Mouse (Mus musculus): Measurements from ENCODE around the gene 4921539E11Rik.

The 4921539E11Rik gene

GRCm38 (mm10) chr4:103232156-103232555, 58.5 kb downstream of the 4921539E11Rik start:
- no peak for DNase-seq (ENCODE audit: low spot score in 2 of 2)

- no peak for DNase-seq (ENCODE audit: low spot score in 2 of 2)
Measured at GRCm38 (mm10) chr4:103222854-103223253, 67.8 kb downstream of the 4921539E11Rik start.

GRCm38 (mm10) chr4:103221789-103222188, 68.9 kb downstream of the 4921539E11Rik start:
- no peak for DNase-seq (ENCODE audit: low spot score in 2 of 2)

GRCm38 (mm10) chr4:103219011-103219410, 71.7 kb downstream of the 4921539E11Rik start:
- DNase-seq (ENCODE audit: low spot score in 2 of 2) = no peak

GRCm38 (mm10) chr4:103216046-103216445, 74.6 kb downstream of the 4921539E11Rik start:
- no peak for DNase-seq (ENCODE audit: low spot score in 2 of 2)

- DNase-seq (ENCODE audit: low spot score in 2 of 2) = peak; percentile 45 to 62
Measured at GRCm38 (mm10) chr4:103214925-103215820, 75.5 kb downstream of the 4921539E11Rik start, which contains the start of gene Slc35d1. Gene Slc35d1, minus strand, starts transcription at chr4:103215164.

GRCm38 (mm10) chr4:103214498-103214924, 76.2 kb downstream of the 4921539E11Rik start:
- peak; percentile 60 to 61 for DNase-seq (ENCODE audit: low spot score in 2 of 2)

- DNase-seq (ENCODE audit: low spot score in 2 of 2) = no peak
Measured at GRCm38 (mm10) chr4:103213859-103214497, 76.7 kb downstream of the 4921539E11Rik start.

GRCm38 (mm10) chr4:103208553-103208952, 82.1 kb downstream of the 4921539E11Rik start:
- no peak for DNase-seq (ENCODE audit: low spot score in 2 of 2)

GRCm38 (mm10) chr4:103203646-103204045, 87.0 kb downstream of the 4921539E11Rik start:
- no peak for DNase-seq (ENCODE audit: low spot score in 2 of 2)

- DNase-seq (ENCODE audit: low spot score in 2 of 2) = no peak
Measured at GRCm38 (mm10) chr4:103200046-103200445, 90.6 kb downstream of the 4921539E11Rik start.

- DNase-seq (ENCODE audit: low spot score in 2 of 2) = no peak
Measured at GRCm38 (mm10) chr4:103199086-103199485, 91.6 kb downstream of the 4921539E11Rik start.

GRCm38 (mm10) chr4:103197401-103197800, 93.3 kb downstream of the 4921539E11Rik start:
- DNase-seq (ENCODE audit: low spot score in 2 of 2) = no peak

GRCm38 (mm10) chr4:103192421-103192820, 98.2 kb downstream of the 4921539E11Rik start:
- no peak for DNase-seq (ENCODE audit: low spot score in 2 of 2)

- DNase-seq (ENCODE audit: low spot score in 2 of 2) = no peak
Measured at GRCm38 (mm10) chr4:103188786-103189640, 101.7 kb downstream of the 4921539E11Rik start.
